Mouse (Mus musculus): Measurements from ENCODE around the gene Pex14.

DNA sequence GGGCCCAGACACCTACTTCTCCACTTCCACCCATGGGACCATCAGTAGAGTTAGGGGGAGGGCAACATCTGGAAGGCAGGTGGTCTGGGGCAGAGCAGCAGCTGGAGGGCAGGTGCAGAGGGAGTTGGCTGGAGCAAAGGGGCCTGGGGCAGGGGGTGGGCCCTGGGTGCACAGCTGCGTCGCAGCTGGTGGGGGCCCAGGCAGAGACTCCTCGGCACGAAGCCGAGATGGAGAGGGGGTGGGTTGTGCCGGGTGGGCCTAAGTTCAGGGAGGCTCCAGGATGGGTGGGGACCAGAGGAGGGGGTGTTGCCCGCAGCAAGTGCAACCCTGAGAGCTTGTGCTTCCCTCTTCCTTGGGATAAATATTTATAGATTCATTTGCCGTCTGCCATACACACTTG, 173.2 kb downstream of the Pex14 start:
- TF ChIP-seq CTCF (IDR thresholded peaks at IDR 0.05; ENCODE audit: extremely low read depth, insufficient read length, insufficient replicate concordance, low read depth, low read length) (no peak), POLR2A (IDR thresholded peaks at IDR 0.05; ENCODE audit: low read depth, low read length) (no peak)
